Mouse (Mus musculus): ENCODE measurements around the gene 9130213A22Rik.
"Not testable (repeated sequence)": the region's sequence is repeated elsewhere in the genome, so short reads cannot be mapped to it uniquely, and the experiment has no call there.

The 9130213A22Rik gene

GRCm38 (mm10) chr11:69093856-69094255 is 28.5 kb downstream of the 9130213A22Rik start:
- DNase-seq (ENCODE audit: low read depth, low spot score): not testable (repeated sequence)

GRCm38 (mm10) chr11:69092871-69093270 is 29.5 kb downstream of the 9130213A22Rik start:
- DNase-seq (ENCODE audit: low read depth, low spot score): no peak

GRCm38 (mm10) chr11:69092386-69092751 is 30.0 kb downstream of the 9130213A22Rik start:
- DNase-seq (ENCODE audit: low read depth, low spot score): no peak

- no peak for DNase-seq (ENCODE audit: low read depth, low spot score)
Measured at GRCm38 (mm10) chr11:69091566-69092385, 30.6 kb downstream of the 9130213A22Rik start.

- DNase-seq (ENCODE audit: low read depth, low spot score): no peak
Measured at GRCm38 (mm10) chr11:69090367-69090766, 32.0 kb downstream of the 9130213A22Rik start.

GRCm38 (mm10) chr11:69089616-69090290 is 32.6 kb downstream of the 9130213A22Rik start:
- no peak for DNase-seq (ENCODE audit: low read depth, low spot score)

- DNase-seq (ENCODE audit: low read depth, low spot score): no peak
Measured at GRCm38 (mm10) chr11:69088856-69089615, 33.4 kb downstream of the 9130213A22Rik start.

GRCm38 (mm10) chr11:69088103-69088855 is 34.1 kb downstream of the 9130213A22Rik start, which contains the start of gene Vamp2:
Gene Vamp2 (plus strand): TSS chr11:69088490.
- DNase-seq (ENCODE audit: low read depth, low spot score): no peak

GRCm38 (mm10) chr11:69087597-69087996 is 34.8 kb downstream of the 9130213A22Rik start:
- DNase-seq (ENCODE audit: low read depth, low spot score): no peak

GRCm38 (mm10) chr11:69087082-69087481 is 35.3 kb downstream of the 9130213A22Rik start:
- DNase-seq (ENCODE audit: low read depth, low spot score): no peak

GRCm38 (mm10) chr11:69086390-69086789 is 36.0 kb downstream of the 9130213A22Rik start:
- peak; percentile 83 for DNase-seq (ENCODE audit: low read depth, low spot score)

- DNase-seq (ENCODE audit: low read depth, low spot score): no peak
Measured at GRCm38 (mm10) chr11:69085608-69086007, 36.8 kb downstream of the 9130213A22Rik start.

- DNase-seq (ENCODE audit: low read depth, low spot score): no peak
Measured at GRCm38 (mm10) chr11:69081613-69082012, 40.8 kb downstream of the 9130213A22Rik start.

- DNase-seq (ENCODE audit: low read depth, low spot score): no peak
Measured at GRCm38 (mm10) chr11:69080855-69081222, 41.5 kb downstream of the 9130213A22Rik start.

- DNase-seq (ENCODE audit: low read depth, low spot score): no peak
Measured at GRCm38 (mm10) chr11:69080102-69080854, 42.1 kb downstream of the 9130213A22Rik start.

GRCm38 (mm10) chr11:69078805-69079438 is 43.5 kb downstream of the 9130213A22Rik start:
- no peak for DNase-seq (ENCODE audit: low read depth, low spot score)

GRCm38 (mm10) chr11:69078041-69078440 is 44.3 kb downstream of the 9130213A22Rik start:
- no peak for DNase-seq (ENCODE audit: low read depth, low spot score)

GRCm38 (mm10) chr11:69077316-69077715 is 45.1 kb downstream of the 9130213A22Rik start:
- DNase-seq (ENCODE audit: low read depth, low spot score): no peak

GRCm38 (mm10) chr11:69076572-69076971 is 45.8 kb downstream of the 9130213A22Rik start:
- DNase-seq (ENCODE audit: low read depth, low spot score): no peak
